Mouse (Mus musculus) MEL (cell line): ENCODE measurements at regions not wholly inside any gene's neighbourhood (a gene's known extent, or its start where the extent isn't known, plus 50 kb on each side); places are given as distances from the start of the nearest gene placed in this dataset.

ENCODE experiments used
- EP300 ChIP-seq, 2 experiments: IDR thresholded peaks; 2 replicates each; pipeline ENCODE4 v1.6.1; 2011; ENCODE audit warnings: improper control_type of control experiment in 2 of 2, low read length in 2 of 2, low read depth in 1 of 2, mild to moderate bottlenecking in 1 of 2
- GABPA ChIP-seq: IDR thresholded peaks from 2 replicates; pipeline ENCODE4 v1.6.1; 2012; ENCODE audit warnings: low read depth, mild to moderate bottlenecking, inconsistent platforms, low read length, improper control_type of control experiment, moderate library complexity
- GATA1 ChIP-seq: IDR thresholded peaks from 2 replicates; pipeline ENCODE4 v1.6.1; 2011; ENCODE audit warnings: low read depth, low read length, improper control_type of control experiment
- POLR2A ChIP-seq, 2 experiments: IDR thresholded peaks; 2 replicates each; pipeline ENCODE4 v1.6.1; 2011 to 2012; ENCODE audit warnings: low read length in 2 of 2, mild to moderate bottlenecking in 2 of 2, control low read depth in 1 of 2, improper control_type of control experiment in 1 of 2, low read depth in 1 of 2, moderate library complexity in 1 of 2; ENCODE audit not compliant: control insufficient read depth in 1 of 2, insufficient read depth in 1 of 2, poor library complexity in 1 of 2
- TCF12 ChIP-seq: IDR thresholded peaks from 2 replicates; pipeline ENCODE4 v1.6.1; 2014; ENCODE audit warnings: low read depth, mild to moderate bottlenecking, inconsistent platforms, low read length, improper control_type of control experiment, moderate library complexity
- ZC3H11A ChIP-seq: IDR thresholded peaks from 2 replicates; pipeline ENCODE4 v1.6.1; 2012; ENCODE audit warnings: low read depth, mild to moderate bottlenecking, inconsistent platforms, low read length, improper control_type of control experiment

GRCm38 (mm10) chr11:37424312-37425169 lies 188.8 kb upstream of the Tenm2 start:
- TF ChIP-seq ZC3H11A (no peak), POLR2A (IDR thresholded peaks at IDR 0.05; ENCODE audit: control insufficient read depth in 1 of 2, insufficient read depth in 1 of 2, low read depth in 1 of 2, low read length in 2 of 2, poor library complexity in 1 of 2) (no peak), EP300 (IDR thresholded peaks at IDR 0.05; ENCODE audit: low read depth in 1 of 2, low read length in 2 of 2) (no peak), TCF12 (no peak), GATA1 (no peak), GABPA (no peak)
